In genomic region chr10:88380430-88381060, GRCm38 (mm10) we compare ENCODE assay signal across 8 mouse cellular contexts. TPM values are rescaled to one million over a fixed set of nuclear protein-coding genes. Genes with fewer than 3 reads are reported as not detected.
DNase-seq lines count a peak whose midpoint lies in the region; ATAC-seq and TF ChIP-seq lines count a peak whose summit lies in the region.

No protein-coding gene starts in this region.

- 0 out of 2 replicates have a peak overlapping the region, but pooled peaks have one; percentile 85 for H3K9ac ChIP-seq in hindbrain, embryonic 12.5 days
- H3K9ac ChIP-seq in liver, embryonic 13.5 days, result peak overlapping the region; percentile 82

- no peaks in the 10 kb centered on the region for H3K9me3 ChIP-seq in hindbrain, embryonic 12.5 days (replicated peaks)
- no peaks in the 10 kb centered on the region for H3K9me3 ChIP-seq in liver, embryonic 13.5 days (replicated peaks)

- no peak for TF ChIP-seq CTCF in cortical plate, adult 2 months (IDR thresholded peaks at IDR 0.05; ENCODE audit: extremely low read depth, insufficient read depth, low read length)

- WGBS in hindbrain, embryonic 12.5 days, result 58% methylated on average over 14 of the region's 14 CpGs
- WGBS in liver, embryonic 13.5 days (ENCODE audit: insufficient replicate concordance), result 52% methylated on average over 14 of the region's 14 CpGs

- no peaks in the 10 kb centered on the region for H3K27me3 ChIP-seq in hindbrain, embryonic 12.5 days
- no peaks in the 10 kb centered on the region for H3K27me3 ChIP-seq in liver, embryonic 13.5 days

- no peak for ATAC-seq in hindbrain, embryonic 12.5 days (ENCODE audit: low FRiP score)
- ATAC-seq in liver, embryonic 13.5 days (ENCODE audit: low read depth), result no peak

- peak; percentile 62 for DNase-seq in gastrocnemius, adult 18-20 months (ENCODE audit: low spot score)
- no peak for DNase-seq in gastrocnemius, postnatal 4 days (ENCODE audit: low spot score in 2 of 2)
- DNase-seq in liver, embryonic 13.5 days, result no peak
- DNase-seq in adrenal gland, adult 8-10 months, result no peak
- DNase-seq in natural killer cell, adult 2 months (ENCODE audit: low spot score in 2 of 2), result no peak
- no peak for DNase-seq in thymus, adult 18-20 months

- 0 out of 2 replicates have a peak overlapping the region, but pooled peaks have one; percentile 39 for H3K27ac ChIP-seq in cortical plate, adult 2 months (ENCODE audit: insufficient read depth, low read length)
- no peak overlapping the region for H3K27ac ChIP-seq in hindbrain, embryonic 12.5 days
- H3K27ac ChIP-seq in liver, embryonic 13.5 days, result no peak overlapping the region

- no peak for TF ChIP-seq POLR2A in cortical plate, adult 2 months (IDR thresholded peaks at IDR 0.05; ENCODE audit: extremely low read depth, insufficient read depth, low read length)

- peaks cover 7% of the 10 kb centered on the region for H3K4me1 ChIP-seq in cortical plate, adult 2 months (ENCODE audit: control insufficient read depth, insufficient read depth, low read length)
- peaks cover 17% of the 10 kb centered on the region for H3K4me1 ChIP-seq in hindbrain, embryonic 12.5 days
- peaks cover 54% of the 10 kb centered on the region for H3K4me1 ChIP-seq in liver, embryonic 13.5 days (replicated peaks)

- H3K4me2 ChIP-seq in hindbrain, embryonic 12.5 days (replicated peaks), result peak overlapping the region; percentile 83
- peak overlapping the region; percentile 96 for H3K4me2 ChIP-seq in liver, embryonic 13.5 days

- H3K4me3 ChIP-seq in cortical plate, adult 2 months (ENCODE audit: insufficient read depth, low read length), result peak overlapping the region; percentile 95
- peak overlapping the region; percentile 81 for H3K4me3 ChIP-seq in hindbrain, embryonic 12.5 days
- H3K4me3 ChIP-seq in liver, embryonic 13.5 days (replicated peaks), result peak overlapping the region; percentile 79

- no peaks in the 10 kb centered on the region for H3K36me3 ChIP-seq in hindbrain, embryonic 12.5 days
- H3K36me3 ChIP-seq in liver, embryonic 13.5 days, result no peaks in the 10 kb centered on the region

RNA-seq across cellular contexts. Expression of gene Gnptab, which starts 1.6 kb away (rescaled TPM):
- total RNA-seq in gastrocnemius, adult 18-20 months (2021), result 10 to 100 TPM; 18.8 to 19.9 TPM
- total RNA-seq in gastrocnemius, postnatal 4 days (2021), result 10 to 100 TPM; 14.7 to 14.9 TPM
- 41.1 and 43.3 TPM in 2 replicates for polyA plus RNA-seq in cortical plate, adult 2 months (2012; rRNA removed)
- 15.2 and 18.3 TPM in 2 replicates for polyA plus RNA-seq in hindbrain, embryonic 12.5 days (2016; fragmentation: Nextera tagmentation; extraction: Ambion mirVana)
- polyA plus RNA-seq in liver, embryonic 13.5 days (2015; fragmentation: Nextera tagmentation; extraction: Ambion mirVana), result 4.0 and 5.3 TPM in 2 replicates
- total RNA-seq in adrenal gland, adult 8-10 months (2022), result 10 to 100 TPM; 29.6 to 40.1 (median 34.0) TPM

RNA-seq across cellular contexts. Expression of gene Dram1, which starts 1.7 kb away (rescaled TPM):
- 1 to 10 TPM; 1.4 to 2.9 TPM for total RNA-seq in gastrocnemius, adult 18-20 months (2021)
- 1 to 10 TPM; 4.2 to 4.9 TPM for total RNA-seq in gastrocnemius, postnatal 4 days (2021)
- polyA plus RNA-seq in cortical plate, adult 2 months (2012; rRNA removed), result 1.6 and 2.0 TPM in 2 replicates
- 0.58 and 0.82 TPM in 2 replicates for polyA plus RNA-seq in hindbrain, embryonic 12.5 days (2016; fragmentation: Nextera tagmentation; extraction: Ambion mirVana)
- 0.77 and 1.00 TPM in 2 replicates for polyA plus RNA-seq in liver, embryonic 13.5 days (2015; fragmentation: Nextera tagmentation; extraction: Ambion mirVana)
- 10 to 100 TPM in 2 of 4 experiments, 1 to 10 TPM in 2; 9.3 to 26.6 (median 12.7) TPM for total RNA-seq in adrenal gland, adult 8-10 months (2022)
